26 mouse cellular contexts compared by ENCODE assay signal in genomic region chr13:73960117-73960652, GRCm38 (mm10). TPM values are rescaled to one million over a fixed set of nuclear protein-coding genes. Genes with fewer than 3 reads are reported as not detected.
DNase-seq lines count a peak whose midpoint lies in the region; ATAC-seq and TF ChIP-seq lines count a peak whose summit lies in the region.
"Had no signal": no experiment of that assay in that cellular context is flagged by ENCODE, and none has a peak within 500 bp of the region (broad histone marks: within the 10 kb centered on the region; RNA-seq: fewer than 3 reads in every experiment).

No protein-coding gene starts in this region.

- H3K27me3 ChIP-seq in forebrain, embryonic 11.5 days (ENCODE audit: control insufficient read depth, insufficient read depth, low read length), result no peaks in the 10 kb centered on the region
- no peaks in the 10 kb centered on the region for H3K27me3 ChIP-seq in forebrain, postnatal 0 days (ENCODE audit: insufficient read depth, low read length)
- H3K27me3 ChIP-seq: embryonic facial prominence, embryonic 13.5 days; forebrain, embryonic 13.5 days; heart, embryonic 12.5 days had no signal

- peak; percentile 38 for DNase-seq in forebrain, embryonic 11.5 days (ENCODE audit: low spot score)
- no peak for DNase-seq in forebrain, postnatal 0 days
- DNase-seq in kidney, postnatal 14 days, result peak; percentile 18
- DNase-seq in kidney, postnatal 36 days, result no peak
- peak; percentile 33 to 37 for DNase-seq in left cerebral cortex, postnatal 36 days (ENCODE audit: low spot score in 2 of 2)
- DNase-seq in left cerebral cortex, adult 2 months (ENCODE audit: extremely low spot score in 1 of 2, low spot score in 2 of 2), result no peak
- peak; percentile 82 for DNase-seq in telencephalon, adult 2 months (ENCODE audit: low read depth, low spot score)
- DNase-seq: adrenal gland, adult 8-10 months; adrenal gland, postnatal 36 days; B cell, adult 2 months; cerebellum, adult 11 months; cerebellum, adult 8-10 months; cerebellum, postnatal 25 days; gastrocnemius, adult 2 months; gastrocnemius, postnatal 25 days had no signal

- intact Hi-C loops in left cerebral cortex, postnatal 36 days (cut with DNase I), result no loop called here
- intact Hi-C loops in left cerebral cortex, adult 2 months (cut with DNase I), result loop anchor here (10.0 kb wide), 1 partner anchor 225 kb away; no protein-coding TSS in a partner anchor

- H3K27ac ChIP-seq in forebrain, embryonic 11.5 days (ENCODE audit: low read depth, low read length), result no peak overlapping the region
- H3K27ac ChIP-seq in forebrain, postnatal 0 days (ENCODE audit: low read depth, low read length), result no peak overlapping the region
- H3K27ac ChIP-seq in left cerebral cortex, adult 2 months, result no peak overlapping the region; the same call in 1 of the 2 replicates
- H3K27ac ChIP-seq: embryonic facial prominence, embryonic 13.5 days; forebrain, embryonic 13.5 days; gastrocnemius, adult 2 months; hindbrain, embryonic 10.5 days; hindbrain, embryonic 14.5 days had no signal

- no peaks in the 10 kb centered on the region for H3K4me1 ChIP-seq in forebrain, embryonic 11.5 days (replicated peaks; ENCODE audit: control insufficient read depth, insufficient read depth, low read length)
- H3K4me1 ChIP-seq in forebrain, postnatal 0 days (ENCODE audit: insufficient read depth), result no peaks in the 10 kb centered on the region
- H3K4me1 ChIP-seq: embryonic facial prominence, embryonic 13.5 days; forebrain, embryonic 13.5 days; heart, embryonic 12.5 days; hindbrain, embryonic 10.5 days had no signal

- peaks cover 2% of the 10 kb centered on the region; the same call in 1 of the 2 replicates for H3K36me3 ChIP-seq in forebrain, embryonic 11.5 days (ENCODE audit: control insufficient read depth, insufficient read depth, low read length)
- H3K36me3 ChIP-seq in forebrain, postnatal 0 days (ENCODE audit: insufficient read depth), result peaks cover 67% of the 10 kb centered on the region

- H3K4me2 ChIP-seq in forebrain, embryonic 11.5 days (ENCODE audit: low read depth, low read length, severe bottlenecking), result no peak overlapping the region
- H3K4me2 ChIP-seq in forebrain, postnatal 0 days (ENCODE audit: low read depth), result no peak overlapping the region
- H3K4me2 ChIP-seq: embryonic facial prominence, embryonic 13.5 days; forebrain, embryonic 13.5 days; heart, embryonic 12.5 days; hindbrain, embryonic 14.5 days had no signal

- no peaks in the 10 kb centered on the region for H3K9me3 ChIP-seq in forebrain, embryonic 11.5 days (ENCODE audit: control insufficient read depth, low read length)
- H3K9me3 ChIP-seq in forebrain, postnatal 0 days (ENCODE audit: low read length), result no peaks in the 10 kb centered on the region
- H3K9me3 ChIP-seq: embryonic facial prominence, embryonic 13.5 days; forebrain, embryonic 13.5 days; G1E; heart, embryonic 12.5 days; hindbrain, embryonic 10.5 days had no signal

- H3K4me3 ChIP-seq in forebrain, embryonic 11.5 days (ENCODE audit: low read depth, low read length), result no peak overlapping the region
- H3K4me3 ChIP-seq in forebrain, postnatal 0 days (ENCODE audit: low read depth, low read length), result no peak overlapping the region
- no peak overlapping the region for H3K4me3 ChIP-seq in left cerebral cortex, adult 2 months
- H3K4me3 ChIP-seq: embryonic facial prominence, embryonic 13.5 days; forebrain, embryonic 13.5 days; gastrocnemius, adult 2 months; heart, embryonic 12.5 days; hindbrain, embryonic 10.5 days had no signal

- no peak overlapping the region for H3K9ac ChIP-seq in forebrain, embryonic 11.5 days (ENCODE audit: low read length)
- H3K9ac ChIP-seq in forebrain, postnatal 0 days, result no peak overlapping the region
- H3K9ac ChIP-seq: embryonic facial prominence, embryonic 13.5 days; forebrain, embryonic 13.5 days; heart, embryonic 12.5 days; hindbrain, embryonic 14.5 days had no signal

- no peak for TF ChIP-seq CTCF in forebrain, postnatal 0 days (IDR thresholded peaks at IDR 0.05; ENCODE audit: low read depth)
- TF ChIP-seq CTCF in left cerebral cortex, adult 2 months (IDR thresholded peaks at IDR 0.05), result no peak

- 90% methylated on average over 10 of the region's 10 CpGs for WGBS in forebrain, embryonic 11.5 days
- WGBS in forebrain, postnatal 0 days, result 94% methylated on average over 10 of the region's 10 CpGs

- ATAC-seq in forebrain, embryonic 11.5 days (replicated peaks; ENCODE audit: low FRiP score), result no peak
- ATAC-seq in forebrain, postnatal 0 days, result no peak
- ATAC-seq: CD4-positive, CD25-positive, alpha-beta regulatory T cell, adult 4 months; forebrain, embryonic 13.5 days had no signal

RNA-seq across cellular contexts. Expression of gene Zdhhc11, which starts 3.5 kb away (rescaled TPM):
- polyA plus RNA-seq in forebrain, embryonic 11.5 days (2014; fragmentation: Nextera tagmentation; extraction: Ambion mirVana), result not detected in 2 replicates
- not detected in 2 replicates for total RNA-seq in forebrain, postnatal 0 days (2014; rRNA removed)
- polyA plus RNA-seq in forebrain, postnatal 0 days (2015; fragmentation: Nextera tagmentation; extraction: Ambion mirVana), result not detected in 2 replicates
- total RNA-seq in left cerebral cortex, postnatal 36 days (2021), result not detected
- not detected for total RNA-seq in left cerebral cortex, adult 2 months (2021)
- total RNA-seq: adrenal gland, adult 8-10 months; adrenal gland, postnatal 36 days; G1E; gastrocnemius, adult 2 months; gastrocnemius, postnatal 25 days; granulocyte monocyte progenitor cell, adult 5-6 weeks; heart, adult 8-10 months; heart, postnatal 25 days had no signal
- polyA plus RNA-seq: CD4-positive, CD25-positive, alpha-beta regulatory T cell, adult 4 months; embryonic facial prominence, embryonic 13.5 days; forebrain, embryonic 13.5 days; G1E; heart, embryonic 12.5 days; heart, embryonic 16.5 days; hindbrain, embryonic 10.5 days; hindbrain, embryonic 14.5 days had no signal

RNA-seq across cellular contexts. Expression of gene Brd9, which starts 22.6 kb away (rescaled TPM):
- 73.2 and 73.4 TPM in 2 replicates for polyA plus RNA-seq in forebrain, embryonic 11.5 days (2014; fragmentation: Nextera tagmentation; extraction: Ambion mirVana)
- 93.6 and 111 TPM in 2 replicates for total RNA-seq in forebrain, postnatal 0 days (2014; rRNA removed)
- polyA plus RNA-seq in forebrain, postnatal 0 days (2015; fragmentation: Nextera tagmentation; extraction: Ambion mirVana), result 68.1 and 75.0 TPM in 2 replicates
- 10 to 100 TPM; 71.1 to 83.8 TPM for total RNA-seq in left cerebral cortex, postnatal 36 days (2021)
- 10 to 100 TPM; 84.2 to 88.7 TPM for total RNA-seq in left cerebral cortex, adult 2 months (2021)

RNA-seq across cellular contexts. Expression of gene Trip13, which starts 22.6 kb away (rescaled TPM):
- 59.9 and 60.0 TPM in 2 replicates for polyA plus RNA-seq in forebrain, embryonic 11.5 days (2014; fragmentation: Nextera tagmentation; extraction: Ambion mirVana)
- 3.8 and 4.3 TPM in 2 replicates for total RNA-seq in forebrain, postnatal 0 days (2014; rRNA removed)
- 9.6 and 10.6 TPM in 2 replicates for polyA plus RNA-seq in forebrain, postnatal 0 days (2015; fragmentation: Nextera tagmentation; extraction: Ambion mirVana)
- total RNA-seq in left cerebral cortex, postnatal 36 days (2021), result 1 to 10 TPM; 1.3 to 1.4 TPM
- total RNA-seq in left cerebral cortex, adult 2 months (2021), result 1 to 10 TPM in 1 of 2 experiments, under 1 TPM in 1; 0.38 to 1.1 TPM

RNA-seq across cellular contexts. Expression of gene Tppp, which starts 49.0 kb away (rescaled TPM):
- 3.3 and 3.6 TPM in 2 replicates for polyA plus RNA-seq in forebrain, embryonic 11.5 days (2014; fragmentation: Nextera tagmentation; extraction: Ambion mirVana)
- 28.9 and 33.4 TPM in 2 replicates for total RNA-seq in forebrain, postnatal 0 days (2014; rRNA removed)
- 6.2 and 8.2 TPM in 2 replicates for polyA plus RNA-seq in forebrain, postnatal 0 days (2015; fragmentation: Nextera tagmentation; extraction: Ambion mirVana)
- total RNA-seq in left cerebral cortex, postnatal 36 days (2021), result 100 to 1,000 TPM; 340 to 404 TPM
- 100 to 1,000 TPM; 325 to 339 TPM for total RNA-seq in left cerebral cortex, adult 2 months (2021)
- total RNA-seq: granulocyte monocyte progenitor cell, adult 5-6 weeks had no signal
- polyA plus RNA-seq: G1E had no signal

Comparison
In these comparisons a context has a peak if more than half of its experiments do, and no peak if none do; other contexts are left out.
1. DNase-seq: peak in forebrain, embryonic 11.5 days (single experiment), kidney, postnatal 14 days (single experiment), left cerebral cortex, postnatal 36 days (2 of 2) and telencephalon, adult 2 months (single experiment); none in forebrain, postnatal 0 days (single experiment), kidney, postnatal 36 days (0 of 2) and left cerebral cortex, adult 2 months (0 of 2).